Mouse (Mus musculus): ENCODE measurements at regions not wholly inside any gene's neighbourhood (a gene's known extent, or its start where the extent isn't known, plus 50 kb on each side); places are given as distances from the start of the nearest gene placed in this dataset.

- DNase-seq (ENCODE audit: extremely low spot score in 1 of 2, low spot score in 1 of 2), result no peak
Observed at GRCm38 (mm10) chr2:128511291-128511690, 79.7 kb upstream of the Spdye4c start.

GRCm38 (mm10) chr2:128512852-128513251, 78.2 kb upstream of the Spdye4c start:
- no peak for DNase-seq (ENCODE audit: extremely low spot score in 1 of 2, low spot score in 1 of 2)

DNA sequence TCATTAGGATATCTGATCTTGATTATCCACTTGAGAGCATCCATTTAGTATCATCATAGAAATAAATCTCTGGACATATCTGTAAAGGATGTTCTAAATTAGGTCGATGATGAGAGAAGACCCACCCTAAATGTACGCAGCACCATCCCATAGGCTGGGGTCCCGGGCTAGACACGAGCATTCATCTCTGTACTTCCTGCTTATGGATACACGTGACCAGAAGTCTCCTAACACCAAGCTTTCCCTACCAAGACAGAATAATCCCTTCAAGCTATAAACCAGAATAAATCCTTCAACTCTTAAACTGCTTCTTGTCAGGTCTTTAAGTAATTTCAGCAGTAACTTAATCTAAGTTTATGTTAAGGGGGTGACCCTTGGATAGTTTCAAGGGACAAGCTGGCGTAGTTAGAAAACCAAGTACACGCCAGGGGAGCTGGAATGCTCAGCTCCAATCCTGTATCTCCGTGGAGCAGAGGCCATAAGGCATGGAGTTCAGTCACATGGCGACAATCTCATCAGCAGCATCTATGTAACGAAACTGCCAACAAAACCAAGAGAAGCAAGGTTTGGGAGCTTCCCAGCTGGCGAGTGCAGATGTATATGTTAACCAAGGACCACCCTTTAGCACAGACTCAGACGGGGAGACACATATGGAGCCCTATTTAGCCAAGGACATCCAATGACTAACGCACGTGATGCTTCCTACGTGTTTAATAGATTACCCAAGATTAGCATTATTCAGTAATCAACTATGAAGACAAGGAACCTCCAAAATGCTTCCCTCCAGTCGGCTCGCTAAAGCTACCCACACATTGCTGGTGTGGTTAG, 76.3 kb upstream of the Spdye4c start:
- no peak for DNase-seq (ENCODE audit: extremely low spot score in 1 of 2, low spot score in 1 of 2)

DNA sequence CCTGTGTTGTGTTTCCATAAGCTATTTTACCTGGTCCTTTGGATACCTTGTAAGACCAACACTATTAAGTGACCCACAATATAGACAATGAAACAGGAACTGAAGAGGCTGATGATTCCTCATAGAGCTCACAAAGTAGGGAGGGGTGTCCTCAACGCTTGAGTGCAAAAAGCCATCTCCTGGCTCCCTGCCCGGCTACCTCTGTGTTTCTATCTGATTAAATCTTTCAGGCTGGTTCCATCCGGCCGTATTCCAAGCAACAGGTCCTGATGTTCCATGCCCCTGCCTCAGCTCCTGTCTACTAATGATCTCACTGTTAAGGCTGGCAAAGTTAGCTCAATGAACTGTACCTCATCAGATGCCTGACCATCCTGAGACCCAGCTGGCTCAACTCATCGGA, 75.3 kb upstream of the Spdye4c start:
- DNase-seq (ENCODE audit: extremely low spot score in 1 of 2, low spot score in 1 of 2), result no peak

GRCm38 (mm10) chr2:128516694-128517093, 74.3 kb upstream of the Spdye4c start:
- DNase-seq (ENCODE audit: extremely low spot score in 1 of 2, low spot score in 1 of 2), result no peak

GRCm38 (mm10) chr2:128518142-128518541, 72.9 kb upstream of the Spdye4c start:
- DNase-seq (ENCODE audit: extremely low spot score in 1 of 2, low spot score in 1 of 2), result no peak

DNA sequence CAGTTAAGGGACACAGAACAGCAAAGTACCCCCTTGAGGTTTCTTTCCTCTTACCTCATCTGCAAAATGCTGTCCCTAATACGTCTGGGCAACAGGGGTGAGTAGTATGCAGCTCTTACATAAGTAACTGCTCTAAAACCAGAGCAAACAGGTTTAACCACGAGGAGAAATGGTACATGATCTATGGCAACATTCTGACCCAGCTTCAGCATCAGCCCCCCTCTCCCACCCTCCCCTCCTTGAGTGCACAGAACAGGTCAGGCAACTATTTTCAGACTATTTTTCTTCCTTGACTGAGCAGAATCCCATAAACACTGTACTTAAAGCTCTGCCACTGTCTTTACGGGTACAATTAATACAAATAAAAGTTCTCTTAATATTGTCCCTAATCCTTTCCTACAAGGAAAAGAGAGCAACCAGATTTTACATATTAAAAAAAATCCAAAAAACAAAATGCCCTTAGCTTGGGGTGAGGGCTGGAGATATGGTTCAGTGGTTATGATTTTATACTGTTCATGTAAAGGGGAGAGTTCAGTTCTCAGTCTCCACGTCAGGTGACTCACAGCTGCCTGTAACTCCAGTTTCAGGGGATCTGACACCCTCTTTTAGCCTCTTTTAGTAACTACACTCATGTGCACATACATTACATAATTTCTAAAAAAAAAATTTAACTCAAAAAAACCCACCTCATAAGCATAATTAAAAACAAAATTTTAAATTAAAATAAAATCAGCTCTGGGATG, 69.1 kb upstream of the Spdye4c start:
- no peak for DNase-seq (ENCODE audit: extremely low spot score in 1 of 2, low spot score in 1 of 2)

- DNase-seq (ENCODE audit: extremely low spot score in 1 of 2, low spot score in 1 of 2), result peak in 1 of 2 experiments; percentile 11
Observed at GRCm38 (mm10) chr2:128523425-128524108, 67.4 kb upstream of the Spdye4c start.

GRCm38 (mm10) chr2:128526100-128526499, 64.9 kb upstream of the Spdye4c start:
- no peak for DNase-seq (ENCODE audit: extremely low spot score in 1 of 2, low spot score in 1 of 2)

DNA sequence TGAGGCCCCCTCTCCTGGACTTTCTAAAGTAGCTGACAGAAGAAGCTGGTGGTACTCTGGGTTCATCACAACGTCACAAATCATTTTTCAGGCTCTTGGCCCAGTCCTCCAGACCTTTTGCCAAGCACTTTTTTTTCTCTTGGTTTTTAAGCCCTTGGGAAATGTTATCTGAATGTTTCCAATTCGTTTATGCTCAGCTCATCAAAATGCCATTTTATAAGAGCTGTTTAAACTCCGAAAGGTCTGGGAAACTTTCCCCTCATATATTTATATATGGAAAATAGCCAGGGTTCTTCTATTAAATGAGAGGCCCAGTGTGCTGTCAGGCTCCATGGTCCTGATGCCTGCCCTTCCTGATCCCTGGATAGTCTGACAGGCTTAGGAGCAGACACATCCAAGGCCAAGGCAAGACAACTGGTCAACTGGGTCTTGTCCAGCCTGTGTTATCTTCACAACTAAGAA, 64.1 kb upstream of the Spdye4c start:
- no peak for DNase-seq (ENCODE audit: extremely low spot score in 1 of 2, low spot score in 1 of 2)

GRCm38 (mm10) chr2:128536294-128536693, 54.7 kb upstream of the Spdye4c start:
- DNase-seq (ENCODE audit: extremely low spot score in 1 of 2, low spot score in 1 of 2), result no peak

GRCm38 (mm10) chr2:128537425-128537824, 53.6 kb upstream of the Spdye4c start:
- DNase-seq (ENCODE audit: extremely low spot score in 1 of 2, low spot score in 1 of 2), result no peak

DNA sequence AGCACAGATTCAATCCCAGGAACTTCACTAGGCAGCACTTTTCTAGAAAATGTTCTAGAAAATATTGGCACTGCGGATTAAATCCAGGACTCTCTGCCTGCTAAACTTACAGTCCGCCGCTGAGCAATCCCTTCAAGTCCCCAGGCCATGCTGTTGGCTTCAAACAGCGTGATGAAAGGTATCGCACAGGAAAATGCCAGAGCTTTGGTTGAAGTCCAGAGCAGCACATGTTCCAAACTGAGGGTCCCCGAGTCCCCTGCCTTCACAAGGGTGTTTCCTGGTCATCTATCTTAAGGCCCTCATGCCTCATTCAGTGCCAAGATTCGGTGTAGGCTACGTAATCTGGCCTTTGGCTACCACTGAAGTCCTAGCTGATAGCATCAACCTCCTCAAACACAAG, 52.3 kb upstream of the Spdye4c start:
- no peak for DNase-seq (ENCODE audit: extremely low spot score in 1 of 2, low spot score in 1 of 2)
